Mouse (Mus musculus) hindbrain, embryonic 11.5 days (tissue): ENCODE results near the gene Mpg. TPM values are rescaled to one million over a fixed set of nuclear protein-coding genes. Genes with fewer than 3 reads are reported as not detected.

Experiments
- ATAC-seq: fragments of 200-750 bp; cut with Nextera tagmentation; 2 replicates; pipeline ENCODE4 v1.8.0; 2017; ENCODE audit warnings: mild to moderate bottlenecking, moderate TSS enrichment, moderate library complexity; ENCODE audit not compliant: low FRiP score
- DNase-seq: peaks from one replicate; pipeline ENCODE4 v3.0.0-alpha.2; 2015; ENCODE audit warnings: low spot score
- H3K27ac ChIP-seq: fragments of 300-500 bp; sonication (generic); 2 replicates; pipeline ENCODE4 v1.5.1; 2014; ENCODE audit warnings: mild to moderate bottlenecking, low read depth, low read length
- H3K27me3 ChIP-seq: fragments of 300-500 bp; sonication (generic); 2 replicates; pipeline ENCODE4 v1.6.1; 2014; ENCODE audit warnings: mild to moderate bottlenecking, low read length, moderate library complexity, mixed read lengths; ENCODE audit not compliant: control insufficient read depth, insufficient read depth
- H3K36me3 ChIP-seq: fragments of 300-500 bp; sonication (generic); 2 replicates; pipeline ENCODE4 v1.6.1; 2014; ENCODE audit warnings: mild to moderate bottlenecking, low read length, moderate library complexity, mixed read lengths; ENCODE audit not compliant: control insufficient read depth, insufficient read depth
- H3K4me1 ChIP-seq: fragments of 300-500 bp; sonication (generic); replicated peaks from 2 replicates; pipeline ENCODE4 v1.6.1; 2014; ENCODE audit warnings: low read length, mixed read lengths; ENCODE audit not compliant: control insufficient read depth, insufficient read depth
- H3K4me2 ChIP-seq: fragments of 300-500 bp; sonication (generic); replicated peaks from 2 replicates; pipeline ENCODE4 v1.6.1; 2014; ENCODE audit warnings: mild to moderate bottlenecking, low read depth, low read length
- H3K4me3 ChIP-seq: fragments of 300-500 bp; sonication (generic); 2 replicates; pipeline ENCODE4 v1.5.1; 2014; ENCODE audit warnings: low read depth, low read length
- H3K9ac ChIP-seq: fragments of 300-500 bp; sonication (generic); 2 replicates; pipeline ENCODE4 v1.6.1; 2014; ENCODE audit warnings: low read depth, low read length
- H3K9me3 ChIP-seq: fragments of 300-500 bp; sonication (generic); 2 replicates; pipeline ENCODE4 v1.6.1; 2016; ENCODE audit warnings: low read length; ENCODE audit not compliant: control insufficient read depth
- WGBS: fragments of 180-500 bp; shearing (Covaris S2); extraction: QIAGEN DNeasy Blood & Tissue Kit; methylation state at CpG from one replicate; pipeline ENCODE4 v1.1.7; 2014; 5-methylcytosine and 5-hydroxymethylcytosine counted together
- polyA plus RNA-seq: library from polyadenylated mRNA; unstranded; fragments of >200 nt; fragmentation: Nextera tagmentation; extraction: Ambion mirVana; gene quantifications from 2 replicates; pipeline ENCODE4 v1.2.1, GENCODE M21; 2014

Gene Mpg
- polyA plus RNA-seq, 1 experiment from 2014 or later, result 29.0 TPM

DNA sequence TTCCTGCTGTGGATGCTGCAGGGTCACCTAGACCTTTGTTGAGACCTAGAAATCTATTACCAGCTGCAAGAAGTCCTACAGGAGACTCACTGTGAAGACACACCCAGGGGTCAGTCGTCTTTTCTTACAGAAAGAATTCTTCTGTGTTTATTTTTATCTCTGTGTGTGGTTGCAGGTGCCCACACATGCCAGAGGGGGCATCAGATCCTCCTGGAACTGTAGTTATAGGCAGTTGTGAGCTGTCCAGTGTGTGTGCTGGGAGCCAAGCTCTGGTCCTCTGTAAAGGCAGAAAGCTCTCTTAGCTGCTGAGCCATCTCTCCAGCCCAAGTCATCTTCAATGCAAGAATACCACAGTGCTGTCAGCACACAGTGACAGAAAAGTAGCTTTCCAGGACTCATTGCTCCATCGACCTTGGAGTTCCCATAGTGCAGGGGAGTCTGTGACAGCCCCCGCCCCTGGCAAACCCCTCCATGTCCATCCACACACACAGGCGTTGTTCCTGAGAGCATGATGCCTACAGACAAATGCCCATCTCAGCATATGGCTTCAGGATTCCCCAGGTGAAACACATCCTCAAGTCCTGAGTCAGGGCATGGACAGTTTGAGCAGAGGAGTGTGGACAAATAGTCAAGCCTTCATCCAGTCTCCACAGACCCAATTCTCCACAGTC lies 2.9 kb upstream of the Mpg start:
- Histone ChIP-seq H3K4me1 (peaks cover 10% of the 10 kb centered on the region; the same call in 1 of the 2 replicates), H3K36me3 (no peaks in the 10 kb centered on the region), H3K9me3 (no peaks in the 10 kb centered on the region), H3K27ac (no peak overlapping the region), H3K27me3 (peaks cover 4% of the 10 kb centered on the region; the same call in 1 of the 2 replicates), H3K4me2 (no peak overlapping the region), H3K4me3 (no peak overlapping the region), H3K9ac (no peak overlapping the region)
- DNase-seq, result no peak
- WGBS, result 67% methylated on average over 4 of the region's 4 CpGs
- ATAC-seq, result no peak

- Histone ChIP-seq H3K4me2 (no peak overlapping the region), H3K9me3 (no peaks in the 10 kb centered on the region), H3K4me3 (no peak overlapping the region), H3K9ac (no peak overlapping the region), H3K27me3 (peaks cover 4% of the 10 kb centered on the region; the same call in 1 of the 2 replicates), H3K27ac (peak overlapping the region; percentile 30; the same call in 1 of the 2 replicates), H3K36me3 (no peaks in the 10 kb centered on the region), H3K4me1 (peaks cover 6% of the 10 kb centered on the region; the same call in 1 of the 2 replicates)
- DNase-seq (peak; percentile 33), ATAC-seq (no peak)
- 39% methylated on average over 4 of the region's 4 CpGs for WGBS
Observed at GRCm38 (mm10) chr11:32224468-32225139, 1.7 kb upstream of the Mpg start.

GRCm38 (mm10) chr11:32225222-32226104 lies 842 bp upstream of the Mpg start:
- no peak overlapping the region for H3K9ac ChIP-seq
- no peak overlapping the region for H3K4me2 ChIP-seq
- no peak overlapping the region for H3K4me3 ChIP-seq
- H3K9me3 ChIP-seq, result no peaks in the 10 kb centered on the region
- DNase-seq (no peak), ATAC-seq (no peak)
- H3K27ac ChIP-seq, result 0 out of 2 replicates have a peak overlapping the region, but pooled peaks have one; percentile 0
- 75% methylated on average over 7 of the region's 7 CpGs for WGBS
- no peaks in the 10 kb centered on the region for H3K36me3 ChIP-seq
- H3K4me1 ChIP-seq, result peaks cover 6% of the 10 kb centered on the region; the same call in 1 of the 2 replicates
- H3K27me3 ChIP-seq, result peaks cover 4% of the 10 kb centered on the region; the same call in 1 of the 2 replicates

GRCm38 (mm10) chr11:32227041-32227440 lies 736 bp downstream of the Mpg start:
- Histone ChIP-seq H3K4me3 (peak overlapping the region; percentile 70), H3K9ac (peak overlapping the region; percentile 86), H3K4me1 (peaks cover 6% of the 10 kb centered on the region; the same call in 1 of the 2 replicates), H3K4me2 (peak overlapping the region; percentile 74), H3K27me3 (peaks cover 2% of the 10 kb centered on the region; the same call in 1 of the 2 replicates), H3K27ac (no peak overlapping the region), H3K36me3 (peaks cover 3% of the 10 kb centered on the region; the same call in 1 of the 2 replicates), H3K9me3 (no peaks in the 10 kb centered on the region)
- ATAC-seq (0 out of 2 replicates have a peak, but pooled peaks have one; percentile 2), DNase-seq (no peak)
- 60% methylated on average over 1 of the region's 1 CpGs for WGBS

GRCm38 (mm10) chr11:32227555-32227954 lies 1.2 kb downstream of the Mpg start:
- Histone ChIP-seq H3K9me3 (no peaks in the 10 kb centered on the region), H3K27me3 (no peaks in the 10 kb centered on the region; the same call in 1 of the 2 replicates), H3K9ac (no peak overlapping the region), H3K4me2 (no peak overlapping the region), H3K36me3 (peaks cover 3% of the 10 kb centered on the region; the same call in 1 of the 2 replicates), H3K27ac (no peak overlapping the region), H3K4me1 (peaks cover 4% of the 10 kb centered on the region; the same call in 1 of the 2 replicates), H3K4me3 (no peak overlapping the region)
- 90% methylated on average over 9 of the region's 9 CpGs for WGBS
- DNase-seq (no peak), ATAC-seq (no peak)

GRCm38 (mm10) chr11:32228292-32228845 lies 2.1 kb downstream of the Mpg start:
- H3K4me3 ChIP-seq, result no peak overlapping the region
- no peak overlapping the region for H3K9ac ChIP-seq
- ATAC-seq, result no peak
- no peak overlapping the region for H3K27ac ChIP-seq
- peaks cover 3% of the 10 kb centered on the region; the same call in 1 of the 2 replicates for H3K36me3 ChIP-seq
- H3K27me3 ChIP-seq, result no peaks in the 10 kb centered on the region; the same call in 1 of the 2 replicates
- DNase-seq, result no peak
- H3K4me2 ChIP-seq, result no peak overlapping the region
- peaks cover 4% of the 10 kb centered on the region; the same call in 1 of the 2 replicates for H3K4me1 ChIP-seq
- 95% methylated on average over 3 of the region's 3 CpGs for WGBS
- no peaks in the 10 kb centered on the region for H3K9me3 ChIP-seq

- Histone ChIP-seq H3K27ac (no peak overlapping the region), H3K4me2 (no peak overlapping the region), H3K4me1 (peaks cover 4% of the 10 kb centered on the region; the same call in 1 of the 2 replicates), H3K36me3 (peaks cover 5% of the 10 kb centered on the region; the same call in 1 of the 2 replicates), H3K9me3 (no peaks in the 10 kb centered on the region), H3K27me3 (no peaks in the 10 kb centered on the region; the same call in 1 of the 2 replicates), H3K4me3 (no peak overlapping the region), H3K9ac (no peak overlapping the region)
- no peak for ATAC-seq
- DNase-seq, result no peak
- 84% methylated on average over 4 of the region's 4 CpGs for WGBS
Observed at GRCm38 (mm10) chr11:32230220-32230619, 3.9 kb downstream of the Mpg start.

DNA sequence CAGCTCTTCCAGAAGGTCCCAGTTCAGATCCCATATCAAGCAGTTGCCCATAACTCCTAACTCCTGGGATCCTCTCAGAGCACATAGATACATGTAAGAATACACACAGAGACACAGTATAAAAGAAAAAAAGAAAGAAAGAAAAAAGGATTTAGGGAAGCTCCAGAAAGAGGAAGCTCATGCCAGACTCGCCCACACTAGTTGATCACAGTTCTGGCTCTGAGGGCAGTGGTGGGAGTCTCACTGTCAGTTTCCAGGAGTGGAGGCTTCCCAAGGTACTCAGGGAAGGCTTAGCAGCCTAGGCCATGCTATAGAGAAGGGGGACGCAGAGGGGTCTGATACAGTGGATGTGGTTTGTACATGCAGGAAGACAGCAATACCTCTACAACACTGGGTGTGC lies 4.8 kb downstream of the Mpg start:
- Histone ChIP-seq H3K9me3 (no peaks in the 10 kb centered on the region), H3K9ac (no peak overlapping the region), H3K36me3 (peaks cover 5% of the 10 kb centered on the region; the same call in 1 of the 2 replicates), H3K4me3 (no peak overlapping the region), H3K27me3 (no peaks in the 10 kb centered on the region; the same call in 1 of the 2 replicates), H3K4me2 (no peak overlapping the region), H3K4me1 (peaks cover 4% of the 10 kb centered on the region; the same call in 1 of the 2 replicates), H3K27ac (no peak overlapping the region)
- WGBS, result 86% methylated on average over 2 of the region's 2 CpGs
- DNase-seq (no peak), ATAC-seq (no peak)
